Mouse (Mus musculus) neural tube, embryonic 14.5 days (tissue): Measurements from ENCODE around the gene Cfap221. TPM values are rescaled to one million over a fixed set of nuclear protein-coding genes. Genes with fewer than 3 reads are reported as not detected.
A peak's percentile ranks its signal among the peaks of the same experiment; 100 is the strongest.

Experiments used
- ATAC-seq: fragments of 200-750 bp; cut with Nextera tagmentation; 2 replicates; pipeline ENCODE4 v1.8.0; 2017; ENCODE audit warnings: low read depth, mild to moderate bottlenecking, moderate TSS enrichment, moderate library complexity
- H3K27ac ChIP-seq: fragments of 300-500 bp; sonication (generic); 2 replicates; pipeline ENCODE4 v1.5.1; 2014; ENCODE audit warnings: low read depth, mild to moderate bottlenecking, control low read depth, low read length, moderate library complexity, mixed read lengths
- H3K27me3 ChIP-seq: fragments of 300-500 bp; sonication (generic); 2 replicates; pipeline ENCODE4 v1.6.1; 2014; ENCODE audit warnings: low read length; ENCODE audit not compliant: control insufficient read depth, insufficient read depth
- H3K36me3 ChIP-seq: fragments of 300-500 bp; sonication (generic); 2 replicates; pipeline ENCODE4 v1.6.1; 2014; ENCODE audit warnings: low read length, mixed read lengths; ENCODE audit not compliant: control insufficient read depth, insufficient read depth
- H3K4me1 ChIP-seq: fragments of 300-500 bp; sonication (generic); 2 replicates; pipeline ENCODE4 v1.6.1; 2014; ENCODE audit warnings: low read length; ENCODE audit not compliant: control insufficient read depth, insufficient read depth
- H3K4me2 ChIP-seq: fragments of 300-500 bp; sonication (generic); 2 replicates; pipeline ENCODE4 v1.6.1; 2014; ENCODE audit warnings: mild to moderate bottlenecking, low read depth, low read length, control low read depth
- H3K4me3 ChIP-seq: fragments of 300-500 bp; sonication (generic); 2 replicates; pipeline ENCODE4 v1.5.1; 2014; ENCODE audit warnings: low read depth, low read length, control low read depth, mixed read lengths
- H3K9ac ChIP-seq: fragments of 300-500 bp; sonication (generic); replicated peaks from 2 replicates; pipeline ENCODE4 v1.6.1; 2014; ENCODE audit warnings: low read depth, mild to moderate bottlenecking, control low read depth, low read length, mixed read lengths
- H3K9me3 ChIP-seq: fragments of 300-500 bp; sonication (generic); 2 replicates; pipeline ENCODE4 v1.6.1; 2016; ENCODE audit warnings: low read length; ENCODE audit not compliant: control insufficient read depth
- WGBS: fragments of 180-500 bp; shearing (Covaris S2); extraction: QIAGEN DNeasy Blood & Tissue Kit; methylation state at CpG from one replicate; pipeline ENCODE4 v1.1.7; 2014; 5-methylcytosine and 5-hydroxymethylcytosine counted together
- polyA plus RNA-seq: library from polyadenylated mRNA; unstranded; fragments of >200 nt; fragmentation: Nextera tagmentation; extraction: Ambion mirVana; gene quantifications from 2 replicates; pipeline ENCODE4 v1.2.1, GENCODE M21; 2014

Gene Cfap221
- polyA plus RNA-seq, 1 experiment from 2014 or later = 0.13 TPM

GRCm38 (mm10) chr1:119973117-119973516 lies 23.9 kb downstream of the Cfap221 start:
- no peak for ATAC-seq
- WGBS = 43% methylated on average over 4 of the region's 4 CpGs
- no peaks in the 10 kb centered on the region for H3K4me1 ChIP-seq
- no peak overlapping the region for H3K4me3 ChIP-seq
- H3K4me2 ChIP-seq = no peak overlapping the region
- no peak overlapping the region for H3K27ac ChIP-seq
- H3K9me3 ChIP-seq = no peaks in the 10 kb centered on the region
- no peaks in the 10 kb centered on the region for H3K27me3 ChIP-seq
- no peaks in the 10 kb centered on the region for H3K36me3 ChIP-seq
- H3K9ac ChIP-seq = no peak overlapping the region

GRCm38 (mm10) chr1:119965804-119966514 lies 31.1 kb downstream of the Cfap221 start:
- H3K36me3 ChIP-seq = no peaks in the 10 kb centered on the region
- H3K27ac ChIP-seq = no peak overlapping the region
- no peak overlapping the region for H3K9ac ChIP-seq
- H3K27me3 ChIP-seq = no peaks in the 10 kb centered on the region
- no peaks in the 10 kb centered on the region for H3K9me3 ChIP-seq
- no peak overlapping the region for H3K4me3 ChIP-seq
- no peak for ATAC-seq
- no peaks in the 10 kb centered on the region for H3K4me1 ChIP-seq
- WGBS = 63% methylated on average over 12 of the region's 12 CpGs
- H3K4me2 ChIP-seq = no peak overlapping the region

GRCm38 (mm10) chr1:119959920-119960319 lies 37.1 kb downstream of the Cfap221 start:
- H3K4me3 ChIP-seq = no peak overlapping the region
- H3K4me2 ChIP-seq = no peak overlapping the region
- H3K4me1 ChIP-seq = no peaks in the 10 kb centered on the region
- ATAC-seq = no peak
- H3K27me3 ChIP-seq = no peaks in the 10 kb centered on the region
- no peaks in the 10 kb centered on the region for H3K36me3 ChIP-seq
- no peaks in the 10 kb centered on the region for H3K9me3 ChIP-seq
- no peak overlapping the region for H3K9ac ChIP-seq
- 66% methylated on average over 7 of the region's 7 CpGs for WGBS
- no peak overlapping the region for H3K27ac ChIP-seq

GRCm38 (mm10) chr1:119959464-119959863 lies 37.6 kb downstream of the Cfap221 start:
- Histone ChIP-seq H3K4me1 (no peaks in the 10 kb centered on the region), H3K27me3 (no peaks in the 10 kb centered on the region), H3K9me3 (no peaks in the 10 kb centered on the region), H3K9ac (no peak overlapping the region), H3K4me2 (no peak overlapping the region), H3K27ac (no peak overlapping the region), H3K36me3 (no peaks in the 10 kb centered on the region), H3K4me3 (no peak overlapping the region)
- 92% methylated on average over 4 of the region's 4 CpGs for WGBS
- ATAC-seq = no peak

GRCm38 (mm10) chr1:119957716-119958222 lies 39.3 kb downstream of the Cfap221 start:
- Histone ChIP-seq H3K4me3 (no peak overlapping the region), H3K27me3 (no peaks in the 10 kb centered on the region), H3K4me2 (no peak overlapping the region), H3K9me3 (no peaks in the 10 kb centered on the region), H3K27ac (no peak overlapping the region), H3K9ac (no peak overlapping the region), H3K36me3 (no peaks in the 10 kb centered on the region), H3K4me1 (no peaks in the 10 kb centered on the region)
- ATAC-seq = no peak
- WGBS = 72% methylated on average over 9 of the region's 9 CpGs

GRCm38 (mm10) chr1:119954680-119955079 lies 42.4 kb downstream of the Cfap221 start:
- ATAC-seq = peak; percentile 48
- 53% methylated on average over 2 of the region's 2 CpGs for WGBS

GRCm38 (mm10) chr1:119953456-119953855 lies 43.6 kb downstream of the Cfap221 start:
- H3K4me3 ChIP-seq = no peak overlapping the region
- H3K27ac ChIP-seq = no peak overlapping the region
- WGBS = 86% methylated on average over 9 of the region's 9 CpGs
- H3K4me1 ChIP-seq = no peaks in the 10 kb centered on the region
- ATAC-seq = no peak
- no peaks in the 10 kb centered on the region for H3K27me3 ChIP-seq
- H3K36me3 ChIP-seq = no peaks in the 10 kb centered on the region
- H3K9me3 ChIP-seq = no peaks in the 10 kb centered on the region
- no peak overlapping the region for H3K9ac ChIP-seq
- no peak overlapping the region for H3K4me2 ChIP-seq

More at GRCm38 (mm10) chr1:119954680-119955079, 42.4 kb downstream of the Cfap221 start:
- Histone ChIP-seq H3K27ac (no peak overlapping the region), H3K4me1 (no peaks in the 10 kb centered on the region), H3K9ac (no peak overlapping the region), H3K4me3 (no peak overlapping the region), H3K9me3 (no peaks in the 10 kb centered on the region), H3K36me3 (no peaks in the 10 kb centered on the region), H3K27me3 (no peaks in the 10 kb centered on the region), H3K4me2 (no peak overlapping the region)

- 94% methylated on average over 8 of the region's 8 CpGs for WGBS
- ATAC-seq = no peak
- H3K4me1 ChIP-seq = no peaks in the 10 kb centered on the region
- H3K4me3 ChIP-seq = no peak overlapping the region
- no peak overlapping the region for H3K4me2 ChIP-seq
- H3K27me3 ChIP-seq = no peaks in the 10 kb centered on the region
- H3K27ac ChIP-seq = no peak overlapping the region
- no peaks in the 10 kb centered on the region for H3K9me3 ChIP-seq
- no peak overlapping the region for H3K9ac ChIP-seq
- no peaks in the 10 kb centered on the region for H3K36me3 ChIP-seq
These were observed 46.9 kb downstream of the Cfap221 start for GRCm38 (mm10) chr1:119950086-119950485.

GRCm38 (mm10) chr1:119936861-119937260 lies 60.2 kb downstream of the Cfap221 start:
- Histone ChIP-seq H3K4me3 (no peak overlapping the region), H3K4me2 (no peak overlapping the region), H3K27me3 (no peaks in the 10 kb centered on the region), H3K9ac (no peak overlapping the region), H3K36me3 (no peaks in the 10 kb centered on the region), H3K4me1 (no peaks in the 10 kb centered on the region), H3K9me3 (no peaks in the 10 kb centered on the region), H3K27ac (no peak overlapping the region)
- no peak for ATAC-seq
- 34% methylated on average over 7 of the region's 7 CpGs for WGBS
